Mouse (Mus musculus): ENCODE measurements around the gene Arhgap18. TPM values are rescaled to one million over a fixed set of nuclear protein-coding genes. Genes with fewer than 3 reads are reported as not detected.

The Arhgap18 gene
- 13.7 TPM for polyA plus RNA-seq (2014; fragmentation: Illumina TruSeq; extraction: RNeasy Lipid Tissue Mini Kit (QIAGEN cat#74804); ENCODE audit: low read depth, low replicate concordance)

DNA sequence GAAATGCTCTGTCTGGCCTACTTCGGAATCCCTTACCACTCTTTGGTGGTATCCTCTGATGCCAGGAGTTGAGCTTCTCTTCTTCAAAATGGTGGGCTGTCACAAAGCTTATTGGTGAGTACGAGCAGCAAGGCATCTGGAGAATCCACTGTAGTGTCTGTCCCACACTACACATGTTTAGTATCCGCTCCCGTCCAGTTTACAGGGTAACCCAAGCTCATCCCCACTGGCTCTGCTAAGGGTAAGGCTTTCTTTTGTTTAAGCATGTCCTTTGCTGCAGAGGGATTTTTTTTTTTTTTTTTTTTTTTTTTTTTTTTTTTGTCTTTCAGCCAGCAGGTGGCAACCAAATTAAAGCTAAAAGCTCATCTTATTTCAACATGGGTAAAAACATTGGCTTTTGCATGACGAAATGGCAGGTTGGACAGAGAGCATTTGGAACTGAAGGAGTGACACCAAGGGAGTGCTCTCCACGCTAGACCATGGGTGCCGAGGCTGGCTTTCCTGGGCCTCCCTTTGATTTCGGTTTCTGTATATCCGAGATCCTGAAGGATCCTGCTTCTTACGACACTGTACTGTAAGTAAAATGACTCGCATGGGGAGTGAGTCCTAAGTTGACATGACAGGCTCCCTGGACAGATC, at the start of gene Arhgap18:
Gene Arhgap18, plus strand, starts transcription at position 493 of the 639 bp plus-strand sequence.

Data from heart, adult 10 weeks (tissue).